35 mouse cellular contexts compared by ENCODE assay signal in genomic region chr11:3883711-3884110, GRCm38 (mm10). TPM values are rescaled to one million over a fixed set of nuclear protein-coding genes. Genes with fewer than 3 reads are reported as not detected.
"Had no signal": no experiment of that assay in that cellular context is flagged by ENCODE, and none has a peak within 500 bp of the region (broad histone marks: within the 10 kb centered on the region; RNA-seq: fewer than 3 reads in every experiment).

No protein-coding gene starts in this region.

- H3K4me1 ChIP-seq: heart, embryonic 12.5 days; heart, embryonic 15.5 days; hindbrain, embryonic 15.5 days had no signal

- H3K4me3 ChIP-seq: heart, embryonic 12.5 days; heart, embryonic 13.5 days; heart, embryonic 15.5 days; hindbrain, embryonic 10.5 days; hindbrain, embryonic 12.5 days; hindbrain, embryonic 13.5 days; hindbrain, embryonic 15.5 days; intestine, embryonic 15.5 days; kidney, embryonic 15.5 days; layer of hippocampus, adult 2 months; left cerebral cortex, adult 2 months had no signal

- H3K9ac ChIP-seq: heart, embryonic 12.5 days; heart, embryonic 13.5 days; heart, embryonic 15.5 days; hindbrain, embryonic 12.5 days; hindbrain, embryonic 13.5 days; hindbrain, embryonic 14.5 days; hindbrain, embryonic 15.5 days; intestine, embryonic 15.5 days; kidney, embryonic 15.5 days had no signal

- H3K27me3 ChIP-seq: hindbrain, embryonic 13.5 days; hindbrain, embryonic 15.5 days; kidney, embryonic 15.5 days had no signal

- H3K36me3 ChIP-seq: heart, embryonic 12.5 days; heart, embryonic 13.5 days; heart, embryonic 15.5 days; hindbrain, embryonic 10.5 days; hindbrain, embryonic 12.5 days; hindbrain, embryonic 13.5 days; hindbrain, embryonic 15.5 days; intestine, embryonic 15.5 days; kidney, embryonic 15.5 days had no signal

- H3K27ac ChIP-seq: heart, embryonic 13.5 days; heart, embryonic 15.5 days; hindbrain, embryonic 10.5 days; hindbrain, embryonic 12.5 days; hindbrain, embryonic 13.5 days; hindbrain, embryonic 14.5 days; hindbrain, embryonic 15.5 days; hindbrain, postnatal 0 days; intestine, embryonic 15.5 days; kidney, embryonic 15.5 days; kidney, postnatal 0 days; layer of hippocampus, adult 2 months; left cerebral cortex, adult 2 months had no signal

- H3K4me2 ChIP-seq: heart, embryonic 11.5 days; heart, embryonic 12.5 days; heart, embryonic 13.5 days; heart, embryonic 15.5 days; hindbrain, embryonic 12.5 days; hindbrain, embryonic 13.5 days; hindbrain, embryonic 14.5 days; hindbrain, embryonic 15.5 days; intestine, embryonic 15.5 days; kidney, embryonic 15.5 days had no signal

- ATAC-seq: hindbrain, embryonic 16.5 days; hindbrain, postnatal 0 days; inflammation-experienced regulatory T-cells, adult 6 months; intestine, embryonic 15.5 days; intestine, embryonic 16.5 days; intestine, postnatal 0 days had no signal

- DNase-seq: heart, postnatal 10 days; heart, postnatal 14 days; heart, postnatal 36 days; heart, postnatal 4 days; kidney, adult 11 months; kidney, adult 2 months; kidney, adult 8-10 months; kidney, adult 9 months; kidney, postnatal 10 days; kidney, postnatal 14 days; kidney, postnatal 25 days; kidney, postnatal 36 days; kidney, postnatal 4 days; layer of hippocampus, adult 9-11 months; layer of hippocampus, postnatal 36 days had no signal

- H3K9me3 ChIP-seq: heart, embryonic 12.5 days; heart, embryonic 13.5 days; heart, embryonic 15.5 days; hindbrain, embryonic 10.5 days; hindbrain, embryonic 12.5 days; hindbrain, embryonic 13.5 days; hindbrain, embryonic 15.5 days; intestine, embryonic 15.5 days; kidney, embryonic 15.5 days had no signal

RNA-seq across cellular contexts. Expression of gene 4921536K21Rik, which starts 11.2 kb away (rescaled TPM):
- polyA plus RNA-seq: heart, embryonic 11.5 days; heart, embryonic 14.5 days; inflammation-experienced regulatory T-cells, adult 6 months had no signal

RNA-seq across cellular contexts. Expression of gene Osbp2, which starts 20.0 kb away (rescaled TPM):
- polyA plus RNA-seq: inflammation-experienced regulatory T-cells, adult 6 months had no signal
